Mouse (Mus musculus): Measurements from ENCODE around the gene Cbx1. TPM values are rescaled to one million over a fixed set of nuclear protein-coding genes. Genes with fewer than 3 reads are reported as not detected.

The Cbx1 gene
- 62.5 and 66.5 TPM in 2 replicates for polyA plus RNA-seq (2014; fragmentation: Nextera tagmentation; extraction: Ambion mirVana)

DNA sequence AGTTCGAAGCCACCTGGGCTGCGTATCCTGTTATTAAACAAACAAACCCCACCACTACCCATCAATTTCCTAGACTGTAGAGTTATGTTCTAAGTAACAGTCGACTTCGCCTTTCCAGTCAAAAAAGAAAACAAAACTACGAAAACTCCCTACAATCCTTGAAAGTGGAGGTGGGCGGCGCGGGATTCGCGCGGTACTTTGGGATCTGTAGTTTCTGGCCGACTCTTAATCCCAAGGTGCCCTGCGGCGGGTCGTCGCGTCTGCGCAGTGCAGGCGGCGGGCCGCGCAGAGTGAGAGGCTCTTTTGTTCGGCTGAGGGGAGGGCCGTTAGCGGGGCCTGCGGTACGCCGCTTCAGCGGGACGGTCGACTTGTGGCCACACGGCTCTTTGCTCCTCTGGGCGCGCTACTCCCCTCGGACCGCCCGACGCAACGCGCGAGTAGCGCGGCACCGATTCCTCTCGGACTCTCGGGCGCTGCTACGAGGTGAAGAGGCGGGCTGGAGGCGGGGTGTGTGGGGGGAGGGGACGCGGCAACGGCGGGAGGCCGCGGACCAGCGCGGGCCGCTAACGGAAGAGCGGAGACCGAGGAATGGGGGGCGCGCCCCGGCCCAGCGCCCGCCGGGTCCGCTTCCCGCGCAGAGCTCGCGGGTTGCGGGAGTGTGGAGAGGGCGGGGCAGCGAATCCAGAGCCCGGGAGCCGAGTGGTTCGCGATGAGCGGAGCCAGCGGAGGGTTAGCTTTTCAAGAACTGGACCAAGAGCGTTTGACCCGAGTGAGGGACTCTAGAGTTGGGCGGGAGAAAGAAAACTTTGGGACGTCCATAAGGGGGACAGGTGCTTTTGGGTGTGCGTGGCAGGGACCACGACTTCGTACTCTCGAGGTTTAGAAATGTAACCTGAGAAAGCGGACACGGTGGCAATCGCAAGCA, at the start of gene Cbx1:
Gene Cbx1, plus strand, starts transcription at position 257 of the 925 bp plus-strand sequence.
- ATAC-seq (ENCODE audit: low read depth) = peak; percentile 98
- WGBS = under 1% methylated on average over 93 of the region's 93 CpGs
- peaks cover 21% of the 10 kb centered on the region for H3K4me1 ChIP-seq (ENCODE audit: control insufficient read depth, insufficient read depth, low read length)
- peak within 1 kb of the TSS; percentile 95 for H3K27ac ChIP-seq (ENCODE audit: low read depth, low read length)
- peak within 1 kb of the TSS; percentile 93 for H3K4me3 ChIP-seq (ENCODE audit: low read depth, low read length)
- H3K9ac ChIP-seq (replicated peaks; ENCODE audit: low read depth, low read length) = peak within 1 kb of the TSS; percentile 86
- H3K36me3 ChIP-seq (ENCODE audit: control insufficient read depth, insufficient read depth, low read length) = 0 out of 2 replicates have a peak, but pooled peaks cover 3% of the 10 kb centered on the region
- H3K27me3 ChIP-seq (ENCODE audit: control insufficient read depth, insufficient read depth, low read length) = no peaks in the 10 kb centered on the region
- peak within 1 kb of the TSS; percentile 96 for H3K4me2 ChIP-seq (ENCODE audit: low read depth, low read length)
- no peaks in the 10 kb centered on the region for H3K9me3 ChIP-seq (ENCODE audit: control insufficient read depth, low read length)

DNA sequence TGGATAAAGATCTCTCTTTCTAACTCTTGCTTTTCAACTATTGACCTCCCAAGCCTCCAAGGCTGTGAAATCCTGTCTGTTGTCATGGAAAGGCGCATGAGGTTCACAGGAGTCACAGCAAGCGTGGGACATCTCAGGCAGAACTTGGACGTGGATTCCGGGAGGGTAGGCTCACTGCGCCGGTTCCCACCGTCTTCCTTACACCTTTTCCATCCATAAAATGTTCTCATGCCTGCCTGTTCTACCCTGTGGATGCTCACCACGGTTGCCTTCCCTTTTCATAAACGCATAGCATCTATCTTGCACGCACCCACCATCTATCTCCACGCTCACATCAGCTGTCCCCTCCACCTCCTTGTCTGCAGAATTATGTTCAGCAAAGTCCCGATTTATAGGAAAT, 48.1 kb upstream of the Cbx1 start:
- H3K4me1 ChIP-seq (ENCODE audit: control insufficient read depth, insufficient read depth, low read length) = peaks cover 53% of the 10 kb centered on the region
- 22% methylated on average over 12 of the region's 12 CpGs for WGBS

DNA sequence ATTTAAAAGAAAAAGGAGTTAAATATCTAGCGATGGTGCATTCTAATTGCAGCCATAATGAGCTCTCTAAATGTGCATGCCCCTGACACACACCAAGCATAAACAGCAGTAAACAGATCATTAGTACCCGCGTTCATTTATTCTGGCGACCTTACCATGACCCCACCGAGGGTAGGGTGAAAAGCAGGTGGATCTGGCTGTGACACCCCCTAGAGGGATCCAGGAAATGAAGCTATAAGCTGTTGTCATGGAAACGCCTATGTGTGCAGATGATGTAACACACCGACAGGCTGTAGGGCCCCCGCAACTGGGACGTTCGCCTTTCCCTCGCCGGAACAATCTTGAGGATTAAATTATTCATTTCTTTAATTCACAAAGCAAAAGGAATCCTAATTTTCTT, 46.9 kb upstream of the Cbx1 start:
- peaks cover 46% of the 10 kb centered on the region for H3K4me1 ChIP-seq (ENCODE audit: control insufficient read depth, insufficient read depth, low read length)
- WGBS = 6% methylated on average over 12 of the region's 12 CpGs

More for the DNA sequence above, 48.1 kb upstream of the Cbx1 start:
- Histone ChIP-seq H3K4me2 (ENCODE audit: low read depth, low read length) (peak overlapping the region; percentile 54), H3K9ac (replicated peaks; ENCODE audit: low read depth, low read length) (peak overlapping the region; percentile 53), H3K4me3 (ENCODE audit: low read depth, low read length) (peak overlapping the region; percentile 21; the same call in 1 of the 2 replicates), H3K27ac (ENCODE audit: low read depth, low read length) (peak overlapping the region; percentile 95), H3K27me3 (ENCODE audit: control insufficient read depth, insufficient read depth, low read length) (no peaks in the 10 kb centered on the region), H3K9me3 (ENCODE audit: control insufficient read depth, low read length) (no peaks in the 10 kb centered on the region), H3K36me3 (ENCODE audit: control insufficient read depth, insufficient read depth, low read length) (no peaks in the 10 kb centered on the region)
- no peak for ATAC-seq (ENCODE audit: low read depth)

DNA sequence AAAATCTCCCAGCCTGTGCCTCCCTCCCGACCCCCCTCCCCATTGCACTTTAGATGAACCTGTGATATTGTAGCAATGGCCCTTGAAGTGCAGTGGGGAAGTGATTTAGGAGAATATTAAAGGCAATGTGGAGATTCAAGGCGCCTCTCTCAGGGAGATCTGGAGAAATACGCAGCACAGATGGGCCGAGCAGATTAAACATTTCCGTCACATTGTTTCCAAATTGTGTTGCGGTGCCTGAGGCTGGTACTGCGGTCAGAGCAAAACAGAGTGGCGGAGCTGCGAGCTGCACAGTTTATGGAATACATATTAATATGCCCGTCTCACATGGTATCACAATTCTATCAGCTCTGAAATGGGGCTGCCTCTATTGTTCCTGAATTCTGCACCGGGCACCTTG, 45.9 kb upstream of the Cbx1 start:
- Histone ChIP-seq H3K4me1 (ENCODE audit: control insufficient read depth, insufficient read depth, low read length) (peaks cover 42% of the 10 kb centered on the region), H3K9me3 (ENCODE audit: control insufficient read depth, low read length) (no peaks in the 10 kb centered on the region), H3K36me3 (ENCODE audit: control insufficient read depth, insufficient read depth, low read length) (no peaks in the 10 kb centered on the region), H3K4me2 (ENCODE audit: low read depth, low read length) (peak overlapping the region; percentile 54), H3K27me3 (ENCODE audit: control insufficient read depth, insufficient read depth, low read length) (no peaks in the 10 kb centered on the region), H3K27ac (ENCODE audit: low read depth, low read length) (peak overlapping the region; percentile 95), H3K9ac (replicated peaks; ENCODE audit: low read depth, low read length) (peak overlapping the region; percentile 13), H3K4me3 (ENCODE audit: low read depth, low read length) (no peak overlapping the region)
- ATAC-seq (ENCODE audit: low read depth) = peak; percentile 47
- WGBS = 16% methylated on average over 11 of the region's 11 CpGs

More for the DNA sequence above, 46.9 kb upstream of the Cbx1 start:
- ATAC-seq (ENCODE audit: low read depth) = peak; percentile 64
- Histone ChIP-seq H3K4me2 (ENCODE audit: low read depth, low read length) (peak overlapping the region; percentile 54), H3K4me3 (ENCODE audit: low read depth, low read length) (0 out of 2 replicates have a peak overlapping the region, but pooled peaks have one; percentile 1), H3K36me3 (ENCODE audit: control insufficient read depth, insufficient read depth, low read length) (no peaks in the 10 kb centered on the region), H3K9me3 (ENCODE audit: control insufficient read depth, low read length) (no peaks in the 10 kb centered on the region), H3K9ac (replicated peaks; ENCODE audit: low read depth, low read length) (peak overlapping the region; percentile 53; the same call in 1 of the 2 replicates), H3K27me3 (ENCODE audit: control insufficient read depth, insufficient read depth, low read length) (no peaks in the 10 kb centered on the region), H3K27ac (ENCODE audit: low read depth, low read length) (peak overlapping the region; percentile 95)

DNA sequence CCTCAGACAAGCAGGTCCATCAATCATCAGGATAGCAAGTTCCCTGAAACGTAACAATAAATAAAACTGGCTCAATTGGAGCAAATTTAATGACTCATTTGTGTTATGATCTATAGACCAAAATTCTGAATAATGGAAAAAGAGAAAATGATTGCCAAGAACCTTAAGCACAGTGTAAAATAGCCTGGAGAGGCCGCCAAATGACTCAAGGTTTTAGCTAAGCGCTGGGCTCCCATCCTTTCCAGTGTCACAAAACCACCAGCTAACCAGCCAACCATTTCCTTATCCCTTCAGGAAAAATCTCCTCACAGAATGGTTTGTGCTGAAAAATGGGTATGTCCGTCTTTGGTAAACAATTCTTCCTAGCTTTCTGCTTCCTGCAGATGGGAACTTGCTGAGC, 45.0 kb upstream of the Cbx1 start:
- peak overlapping the region; percentile 95 for H3K27ac ChIP-seq (ENCODE audit: low read depth, low read length)
- no peaks in the 10 kb centered on the region for H3K36me3 ChIP-seq (ENCODE audit: control insufficient read depth, insufficient read depth, low read length)
- no peaks in the 10 kb centered on the region for H3K9me3 ChIP-seq (ENCODE audit: control insufficient read depth, low read length)
- WGBS = 37% methylated on average over 4 of the region's 4 CpGs
- ATAC-seq (ENCODE audit: low read depth) = no peak
- peaks cover 34% of the 10 kb centered on the region for H3K4me1 ChIP-seq (ENCODE audit: control insufficient read depth, insufficient read depth, low read length)
- H3K9ac ChIP-seq (replicated peaks; ENCODE audit: low read depth, low read length) = peak overlapping the region; percentile 13; the same call in 1 of the 2 replicates
- H3K27me3 ChIP-seq (ENCODE audit: control insufficient read depth, insufficient read depth, low read length) = no peaks in the 10 kb centered on the region
- peak overlapping the region; percentile 54; the same call in 1 of the 2 replicates for H3K4me2 ChIP-seq (ENCODE audit: low read depth, low read length)
- no peak overlapping the region for H3K4me3 ChIP-seq (ENCODE audit: low read depth, low read length)

DNA sequence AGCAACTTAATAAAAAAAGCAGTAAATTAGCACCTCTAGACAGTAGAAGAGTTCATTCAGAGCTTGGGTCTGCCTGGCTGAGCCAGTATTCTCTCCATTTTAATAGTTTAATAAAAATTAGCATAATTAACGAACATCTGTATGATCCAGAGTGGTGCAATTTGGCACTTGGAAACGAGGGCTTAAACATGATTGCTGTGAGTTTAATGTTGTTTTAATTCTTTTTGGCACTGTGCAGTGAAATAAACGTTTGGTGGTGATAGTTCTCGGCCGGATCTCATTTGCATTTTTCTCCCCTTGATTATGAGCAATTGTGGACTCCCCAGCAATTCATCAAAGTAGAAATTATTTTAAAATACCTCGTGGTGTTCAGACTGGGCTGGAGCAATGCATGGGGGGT, 42.3 kb upstream of the Cbx1 start:
- H3K4me1 ChIP-seq (ENCODE audit: control insufficient read depth, insufficient read depth, low read length) = peaks cover 20% of the 10 kb centered on the region
- no peaks in the 10 kb centered on the region for H3K9me3 ChIP-seq (ENCODE audit: control insufficient read depth, low read length)
- peak; percentile 30; the same call in 1 of the 2 replicates for ATAC-seq (ENCODE audit: low read depth)
- H3K36me3 ChIP-seq (ENCODE audit: control insufficient read depth, insufficient read depth, low read length) = no peaks in the 10 kb centered on the region
- H3K27ac ChIP-seq (ENCODE audit: low read depth, low read length) = peak overlapping the region; percentile 85
- no peak overlapping the region for H3K4me3 ChIP-seq (ENCODE audit: low read depth, low read length)
- 27% methylated on average over 6 of the region's 6 CpGs for WGBS
- no peaks in the 10 kb centered on the region for H3K27me3 ChIP-seq (ENCODE audit: control insufficient read depth, insufficient read depth, low read length)
- no peak overlapping the region for H3K9ac ChIP-seq (replicated peaks; ENCODE audit: low read depth, low read length)
- peak overlapping the region; percentile 38; the same call in 1 of the 2 replicates for H3K4me2 ChIP-seq (ENCODE audit: low read depth, low read length)

DNA sequence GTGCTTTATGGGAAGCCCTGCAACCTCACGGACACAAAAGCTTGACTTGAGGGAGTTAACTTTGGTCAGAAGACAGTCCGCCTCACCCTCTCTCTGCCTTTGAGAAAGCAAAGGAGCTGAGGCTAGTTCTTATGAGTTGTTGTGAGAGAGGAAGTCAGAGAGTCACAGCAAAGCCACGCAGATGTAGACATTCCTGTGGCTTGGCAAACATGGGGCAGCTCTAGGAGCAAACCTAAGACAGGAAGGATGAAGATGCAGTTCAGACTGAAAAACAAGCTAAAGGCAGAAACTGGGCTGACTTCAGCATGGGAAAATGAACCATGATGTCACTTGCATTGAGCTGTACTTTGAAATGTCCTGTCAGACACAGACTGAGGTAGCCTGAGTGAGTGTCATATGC, 41.4 kb upstream of the Cbx1 start:
- H3K9me3 ChIP-seq (ENCODE audit: control insufficient read depth, low read length) = no peaks in the 10 kb centered on the region
- H3K4me2 ChIP-seq (ENCODE audit: low read depth, low read length) = peak overlapping the region; percentile 38; the same call in 1 of the 2 replicates
- H3K27me3 ChIP-seq (ENCODE audit: control insufficient read depth, insufficient read depth, low read length) = no peaks in the 10 kb centered on the region
- no peak overlapping the region for H3K9ac ChIP-seq (replicated peaks; ENCODE audit: low read depth, low read length)
- WGBS = 60% methylated on average over 3 of the region's 3 CpGs
- ATAC-seq (ENCODE audit: low read depth) = no peak
- H3K27ac ChIP-seq (ENCODE audit: low read depth, low read length) = peak overlapping the region; percentile 85
- H3K4me1 ChIP-seq (ENCODE audit: control insufficient read depth, insufficient read depth, low read length) = peaks cover 17% of the 10 kb centered on the region
- no peak overlapping the region for H3K4me3 ChIP-seq (ENCODE audit: low read depth, low read length)
- H3K36me3 ChIP-seq (ENCODE audit: control insufficient read depth, insufficient read depth, low read length) = no peaks in the 10 kb centered on the region

DNA sequence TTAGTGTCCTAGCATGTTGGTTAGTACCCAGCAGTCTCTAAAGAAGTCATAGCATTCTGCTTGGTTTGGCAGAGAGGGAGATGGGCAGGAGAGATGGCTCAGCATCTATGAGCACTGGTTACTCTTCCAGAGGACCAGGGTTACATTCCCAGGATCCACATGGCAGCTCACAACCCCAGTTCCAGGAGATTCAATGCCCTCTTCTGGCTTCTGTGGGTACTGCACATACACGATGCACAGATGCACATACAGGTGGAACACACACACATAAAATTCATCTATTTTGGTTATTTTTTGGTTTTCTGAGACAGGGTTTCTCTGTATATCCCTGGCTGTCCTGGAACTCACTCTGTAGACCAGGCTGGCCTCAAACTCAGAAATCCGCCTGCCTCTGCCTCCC, 33.6 kb upstream of the Cbx1 start:
- no peak overlapping the region for H3K27ac ChIP-seq (ENCODE audit: low read depth, low read length)
- H3K4me1 ChIP-seq (ENCODE audit: control insufficient read depth, insufficient read depth, low read length) = no peaks in the 10 kb centered on the region
- 98% methylated on average over 2 of the region's 2 CpGs for WGBS
- H3K9ac ChIP-seq (replicated peaks; ENCODE audit: low read depth, low read length) = no peak overlapping the region
- no peak for ATAC-seq (ENCODE audit: low read depth)
- H3K4me3 ChIP-seq (ENCODE audit: low read depth, low read length) = no peak overlapping the region
- no peaks in the 10 kb centered on the region for H3K27me3 ChIP-seq (ENCODE audit: control insufficient read depth, insufficient read depth, low read length)
- H3K36me3 ChIP-seq (ENCODE audit: control insufficient read depth, insufficient read depth, low read length) = no peaks in the 10 kb centered on the region
- no peaks in the 10 kb centered on the region for H3K9me3 ChIP-seq (ENCODE audit: control insufficient read depth, low read length)
- H3K4me2 ChIP-seq (ENCODE audit: low read depth, low read length) = no peak overlapping the region

DNA sequence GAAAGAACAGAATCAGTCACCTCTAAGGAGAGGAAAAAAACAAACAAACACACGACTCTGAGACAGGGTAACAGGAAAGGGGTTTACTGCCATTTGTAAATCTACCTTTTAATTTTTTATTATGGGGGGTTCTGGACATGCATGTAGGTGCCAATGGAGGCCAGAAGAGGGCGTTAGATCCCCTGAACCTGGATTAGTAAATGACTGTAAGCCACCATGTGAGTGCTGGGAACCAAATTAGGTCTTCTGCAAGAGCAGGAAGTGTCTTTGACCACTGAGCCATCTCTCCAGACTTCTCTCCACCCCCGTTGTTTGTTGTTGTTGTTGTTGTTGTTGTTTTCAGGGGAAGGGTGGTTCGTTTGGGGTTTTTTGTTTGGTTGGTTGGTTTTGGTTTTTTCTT, 31.5 kb upstream of the Cbx1 start:
- Histone ChIP-seq H3K27ac (ENCODE audit: low read depth, low read length) (no peak overlapping the region), H3K27me3 (ENCODE audit: control insufficient read depth, insufficient read depth, low read length) (no peaks in the 10 kb centered on the region), H3K4me2 (ENCODE audit: low read depth, low read length) (no peak overlapping the region), H3K36me3 (ENCODE audit: control insufficient read depth, insufficient read depth, low read length) (no peaks in the 10 kb centered on the region), H3K9ac (replicated peaks; ENCODE audit: low read depth, low read length) (no peak overlapping the region), H3K4me1 (ENCODE audit: control insufficient read depth, insufficient read depth, low read length) (no peaks in the 10 kb centered on the region), H3K9me3 (ENCODE audit: control insufficient read depth, low read length) (no peaks in the 10 kb centered on the region), H3K4me3 (ENCODE audit: low read depth, low read length) (no peak overlapping the region)
- 66% methylated on average over 4 of the region's 4 CpGs for WGBS
- no peak for ATAC-seq (ENCODE audit: low read depth)
